8 mouse cellular contexts compared by ENCODE assay signal in the genomic region with DNA sequence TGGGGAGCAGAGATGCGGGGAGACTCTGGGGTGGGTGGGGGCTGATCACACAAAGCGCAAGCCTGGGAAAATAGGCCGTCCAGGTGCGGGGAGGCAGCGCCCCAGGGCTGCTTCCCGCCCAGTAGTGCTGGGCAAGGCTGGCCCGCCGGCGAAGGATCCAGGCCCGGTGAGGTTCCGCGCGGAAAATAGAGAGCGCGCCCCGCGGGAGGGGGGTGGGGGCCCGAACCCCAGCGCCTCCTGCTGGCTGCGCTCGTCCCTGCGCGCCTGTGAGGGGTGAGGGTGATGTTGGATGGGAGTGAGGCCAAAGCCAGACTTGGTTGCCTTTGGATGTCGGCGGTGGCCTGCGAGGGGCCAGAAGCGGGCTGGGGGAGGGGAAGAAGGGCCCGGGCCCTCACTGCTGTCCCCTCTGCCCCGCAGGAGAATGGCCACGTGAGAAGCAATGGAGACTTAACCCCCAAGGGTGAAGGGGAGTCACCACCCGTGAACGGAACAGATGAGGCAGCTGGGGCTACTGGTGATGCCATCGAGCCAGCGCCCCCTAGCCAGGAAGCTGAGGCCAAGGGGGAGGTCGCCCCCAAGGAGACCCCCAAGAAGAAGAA. TPM values are rescaled to one million over a fixed set of nuclear protein-coding genes. Genes with fewer than 3 reads are reported as not detected.
DNase-seq lines count a peak whose midpoint lies in the region; ATAC-seq and TF ChIP-seq lines count a peak whose summit lies in the region.

No protein-coding gene starts in this region.

- no peaks in the 10 kb centered on the region for H3K9me3 ChIP-seq in forebrain, embryonic 13.5 days (replicated peaks)
- H3K9me3 ChIP-seq in hindbrain, embryonic 16.5 days (ENCODE audit: control insufficient read depth, low read length) = no peaks in the 10 kb centered on the region
- no peaks in the 10 kb centered on the region for H3K9me3 ChIP-seq in liver, embryonic 14.5 days (ENCODE audit: control insufficient read depth, low read length)
- no peaks in the 10 kb centered on the region for H3K9me3 ChIP-seq in neural tube, embryonic 12.5 days

- no peaks in the 10 kb centered on the region for H3K27me3 ChIP-seq in forebrain, embryonic 13.5 days
- no peaks in the 10 kb centered on the region for H3K27me3 ChIP-seq in hindbrain, embryonic 16.5 days (replicated peaks; ENCODE audit: control insufficient read depth, insufficient read depth, low read length)
- H3K27me3 ChIP-seq in liver, embryonic 14.5 days (ENCODE audit: control insufficient read depth, insufficient read depth, low read length) = peaks cover 13% of the 10 kb centered on the region
- no peaks in the 10 kb centered on the region for H3K27me3 ChIP-seq in neural tube, embryonic 12.5 days (replicated peaks)
- no peaks in the 10 kb centered on the region for H3K27me3 ChIP-seq in thymus, adult 2 months (ENCODE audit: control insufficient read depth, insufficient read depth, low read length)

- peak overlapping the region; percentile 96 for H3K4me2 ChIP-seq in forebrain, embryonic 13.5 days
- peak overlapping the region; percentile 79 for H3K4me2 ChIP-seq in hindbrain, embryonic 16.5 days (ENCODE audit: low read length)
- peak overlapping the region; percentile 97 for H3K4me2 ChIP-seq in liver, embryonic 14.5 days (ENCODE audit: low read depth)
- H3K4me2 ChIP-seq in neural tube, embryonic 12.5 days (replicated peaks) = peak overlapping the region; percentile 93

- peaks cover 42% of the 10 kb centered on the region for H3K36me3 ChIP-seq in forebrain, embryonic 13.5 days (ENCODE audit: poor library complexity, severe bottlenecking)
- H3K36me3 ChIP-seq in hindbrain, embryonic 16.5 days (ENCODE audit: control insufficient read depth, insufficient read depth, low read length) = peaks cover 11% of the 10 kb centered on the region
- peaks cover 24% of the 10 kb centered on the region for H3K36me3 ChIP-seq in liver, embryonic 14.5 days (replicated peaks; ENCODE audit: control insufficient read depth, insufficient read depth, low read depth)
- H3K36me3 ChIP-seq in neural tube, embryonic 12.5 days = peaks cover 37% of the 10 kb centered on the region
- H3K36me3 ChIP-seq in thymus, adult 2 months (ENCODE audit: control insufficient read depth, insufficient read depth, low read length) = peaks cover 25% of the 10 kb centered on the region

- TF ChIP-seq POLR2A in thymus, adult 2 months (IDR thresholded peaks at IDR 0.05; ENCODE audit: control insufficient read depth, extremely low read depth, insufficient read depth, low read length, poor library complexity) = no peak

- H3K4me1 ChIP-seq in forebrain, embryonic 13.5 days = peaks cover 42% of the 10 kb centered on the region
- peaks cover 23% of the 10 kb centered on the region for H3K4me1 ChIP-seq in hindbrain, embryonic 16.5 days (ENCODE audit: control insufficient read depth, insufficient read depth, low read depth, low read length)
- H3K4me1 ChIP-seq in liver, embryonic 14.5 days (replicated peaks; ENCODE audit: control insufficient read depth in 2 of 2, insufficient read depth in 2 of 2, low read length in 1 of 2) = peaks cover 0 to 5% of the 10 kb centered on the region in 2 experiments; a peak in 1 of 4 replicates
- H3K4me1 ChIP-seq in neural tube, embryonic 12.5 days = peaks cover 47% of the 10 kb centered on the region
- peaks cover 11% of the 10 kb centered on the region; the same call in 1 of the 2 replicates for H3K4me1 ChIP-seq in thymus, adult 2 months (replicated peaks; ENCODE audit: control insufficient read depth, insufficient read depth, low read length)

- H3K9ac ChIP-seq in forebrain, embryonic 13.5 days = peak overlapping the region; percentile 100
- H3K9ac ChIP-seq in hindbrain, embryonic 16.5 days (ENCODE audit: low read depth, low read length) = peak overlapping the region; percentile 100
- H3K9ac ChIP-seq in liver, embryonic 14.5 days (replicated peaks) = peak overlapping the region; percentile 72
- H3K9ac ChIP-seq in neural tube, embryonic 12.5 days = peak overlapping the region; percentile 100

- TF ChIP-seq EP300 in liver, embryonic 14.5 days (IDR thresholded peaks at IDR 0.05; ENCODE audit: low read depth) = no peak

- peak overlapping the region; percentile 97 for H3K27ac ChIP-seq in forebrain, embryonic 13.5 days
- H3K27ac ChIP-seq in hindbrain, embryonic 16.5 days (ENCODE audit: low read depth, low read length) = peak overlapping the region; percentile 98
- H3K27ac ChIP-seq in liver, embryonic 14.5 days = no peak overlapping the region
- H3K27ac ChIP-seq in neural tube, embryonic 12.5 days = peak overlapping the region; percentile 99
- no peak overlapping the region for H3K27ac ChIP-seq in thymus, adult 2 months (ENCODE audit: control insufficient read depth, insufficient read depth, low read length)

- WGBS in forebrain, embryonic 13.5 days = 0% methylated on average over 31 of the region's 35 CpGs
- under 1% methylated on average over 32 of the region's 35 CpGs for WGBS in hindbrain, embryonic 16.5 days
- under 1% methylated on average over 33 of the region's 35 CpGs for WGBS in liver, embryonic 14.5 days (ENCODE audit: insufficient replicate concordance)
- under 1% methylated on average over 35 of the region's 35 CpGs for WGBS in neural tube, embryonic 12.5 days
- WGBS in thymus, adult 2 months = under 1% methylated on average over 33 of the region's 35 CpGs

- peak; percentile 97 for DNase-seq in heart, adult 11 months
- DNase-seq in heart, adult 9 months (ENCODE audit: low spot score in 2 of 2) = no peak
- peak; percentile 87 for DNase-seq in adrenal gland, postnatal 14 days
- peak in 1 of 3 experiments; percentile 35 for DNase-seq in liver, embryonic 14.5 days (ENCODE audit: low read depth in 3 of 3, low spot score in 3 of 3)
- peak; percentile 76 for DNase-seq in thymus, adult 2 months

- peak overlapping the region; percentile 100 for H3K4me3 ChIP-seq in forebrain, embryonic 13.5 days
- peak overlapping the region; percentile 99 for H3K4me3 ChIP-seq in hindbrain, embryonic 16.5 days (ENCODE audit: low read length)
- H3K4me3 ChIP-seq in liver, embryonic 14.5 days (ENCODE audit: insufficient read depth in 1 of 2, low read depth in 2 of 2, low read length in 2 of 2) = peak overlapping the region; percentile 52 to 75
- H3K4me3 ChIP-seq in neural tube, embryonic 12.5 days = peak overlapping the region; percentile 100
- H3K4me3 ChIP-seq in thymus, adult 2 months (ENCODE audit: control insufficient read depth, insufficient read depth, low read length) = peak overlapping the region; percentile 80

- TF ChIP-seq CTCF in liver, embryonic 14.5 days (IDR thresholded peaks at IDR 0.05; ENCODE audit: low read depth) = peak; percentile 86
- TF ChIP-seq CTCF in thymus, adult 2 months (IDR thresholded peaks at IDR 0.05; ENCODE audit: borderline replicate concordance, control insufficient read depth, extremely low read depth, insufficient read depth, low read length, poor library complexity) = peak; percentile 91; the same call in 1 of the 2 replicates

- peak; percentile 63 for ATAC-seq in forebrain, embryonic 13.5 days
- ATAC-seq in hindbrain, embryonic 16.5 days = peak; percentile 46
- peak; percentile 61 for ATAC-seq in liver, embryonic 14.5 days (ENCODE audit: insufficient read depth)
- ATAC-seq in neural tube, embryonic 12.5 days (ENCODE audit: low FRiP score, low read depth) = peak; percentile 41

RNA-seq across cellular contexts. Expression of gene Marcksl1, which starts 1.0 kb away (rescaled TPM):
- 78.9 and 81.4 TPM in 2 replicates for total RNA-seq in adrenal gland, postnatal 14 days (2021)
- polyA plus RNA-seq in forebrain, embryonic 13.5 days (2015; fragmentation: Nextera tagmentation; extraction: Ambion mirVana) = 1,756 and 1,774 TPM in 2 replicates
- polyA plus RNA-seq in hindbrain, embryonic 16.5 days (2015; fragmentation: Nextera tagmentation; extraction: Ambion mirVana) = 1,546 and 1,575 TPM in 2 replicates
- polyA plus RNA-seq in liver, embryonic 14.5 days (2012; rRNA removed) = 30.6 and 34.8 TPM in 2 replicates
- 38.2 and 42.0 TPM in 2 replicates for polyA plus RNA-seq in liver, embryonic 14.5 days (2014; fragmentation: Nextera tagmentation; extraction: Ambion mirVana)
- polyA plus RNA-seq in neural tube, embryonic 12.5 days (2016; fragmentation: Nextera tagmentation; extraction: Ambion mirVana) = 2,122 and 2,278 TPM in 2 replicates
- 152 and 190 TPM in 2 replicates for polyA plus RNA-seq in thymus, adult 2 months (2012; rRNA removed)

RNA-seq across cellular contexts. Expression of gene Fam229a, which starts 23.4 kb away (rescaled TPM):
- total RNA-seq in adrenal gland, postnatal 14 days (2021) = not detected in 2 replicates
- polyA plus RNA-seq in forebrain, embryonic 13.5 days (2015; fragmentation: Nextera tagmentation; extraction: Ambion mirVana) = not detected in 2 replicates
- polyA plus RNA-seq in hindbrain, embryonic 16.5 days (2015; fragmentation: Nextera tagmentation; extraction: Ambion mirVana) = 0.81 and 1.4 TPM in 2 replicates
- polyA plus RNA-seq in liver, embryonic 14.5 days (2012; rRNA removed) = 0.40 and 0.54 TPM in 2 replicates
- 0.37 and 0.44 TPM in 2 replicates for polyA plus RNA-seq in liver, embryonic 14.5 days (2014; fragmentation: Nextera tagmentation; extraction: Ambion mirVana)
- polyA plus RNA-seq in neural tube, embryonic 12.5 days (2016; fragmentation: Nextera tagmentation; extraction: Ambion mirVana) = not detected in 2 replicates
- 0.92 and 1.1 TPM in 2 replicates for polyA plus RNA-seq in thymus, adult 2 months (2012; rRNA removed)

RNA-seq across cellular contexts. Expression of gene Tssk3, which starts 23.6 kb away (rescaled TPM):
- total RNA-seq in adrenal gland, postnatal 14 days (2021) = not detected in 2 replicates
- polyA plus RNA-seq in forebrain, embryonic 13.5 days (2015; fragmentation: Nextera tagmentation; extraction: Ambion mirVana) = not detected in 2 replicates
- polyA plus RNA-seq in hindbrain, embryonic 16.5 days (2015; fragmentation: Nextera tagmentation; extraction: Ambion mirVana) = 0.72 and 0.79 TPM in 2 replicates
- not detected in 2 replicates for polyA plus RNA-seq in liver, embryonic 14.5 days (2012; rRNA removed)
- polyA plus RNA-seq in liver, embryonic 14.5 days (2014; fragmentation: Nextera tagmentation; extraction: Ambion mirVana) = not detected in 2 replicates
- not detected in 2 replicates for polyA plus RNA-seq in neural tube, embryonic 12.5 days (2016; fragmentation: Nextera tagmentation; extraction: Ambion mirVana)
- polyA plus RNA-seq in thymus, adult 2 months (2012; rRNA removed) = not detected in 2 replicates

RNA-seq across cellular contexts. Expression of gene Hdac1, which starts 28.1 kb away (rescaled TPM):
- 55.7 and 59.5 TPM in 2 replicates for total RNA-seq in adrenal gland, postnatal 14 days (2021)
- 189 and 191 TPM in 2 replicates for polyA plus RNA-seq in forebrain, embryonic 13.5 days (2015; fragmentation: Nextera tagmentation; extraction: Ambion mirVana)
- polyA plus RNA-seq in hindbrain, embryonic 16.5 days (2015; fragmentation: Nextera tagmentation; extraction: Ambion mirVana) = 80.5 and 90.0 TPM in 2 replicates
- polyA plus RNA-seq in liver, embryonic 14.5 days (2012; rRNA removed) = 59.4 and 76.5 TPM in 2 replicates
- 107 and 114 TPM in 2 replicates for polyA plus RNA-seq in liver, embryonic 14.5 days (2014; fragmentation: Nextera tagmentation; extraction: Ambion mirVana)
- 179 and 192 TPM in 2 replicates for polyA plus RNA-seq in neural tube, embryonic 12.5 days (2016; fragmentation: Nextera tagmentation; extraction: Ambion mirVana)
- polyA plus RNA-seq in thymus, adult 2 months (2012; rRNA removed) = 198 and 201 TPM in 2 replicates

RNA-seq across cellular contexts. Expression of gene Bsdc1, which starts 53.0 kb away (rescaled TPM):
- total RNA-seq in adrenal gland, postnatal 14 days (2021) = 52.3 and 55.7 TPM in 2 replicates
- 32.8 and 33.6 TPM in 2 replicates for polyA plus RNA-seq in forebrain, embryonic 13.5 days (2015; fragmentation: Nextera tagmentation; extraction: Ambion mirVana)
- 34.6 and 37.4 TPM in 2 replicates for polyA plus RNA-seq in hindbrain, embryonic 16.5 days (2015; fragmentation: Nextera tagmentation; extraction: Ambion mirVana)
- polyA plus RNA-seq in liver, embryonic 14.5 days (2012; rRNA removed) = 30.5 and 34.7 TPM in 2 replicates
- 52.1 and 52.4 TPM in 2 replicates for polyA plus RNA-seq in liver, embryonic 14.5 days (2014; fragmentation: Nextera tagmentation; extraction: Ambion mirVana)
- polyA plus RNA-seq in neural tube, embryonic 12.5 days (2016; fragmentation: Nextera tagmentation; extraction: Ambion mirVana) = 31.9 and 33.1 TPM in 2 replicates
- polyA plus RNA-seq in thymus, adult 2 months (2012; rRNA removed) = 21.5 and 27.1 TPM in 2 replicates

Comparison
In these comparisons a context has a peak if more than half of its experiments do, and no peak if none do; other contexts are left out.
1. DNase-seq: peak in heart, adult 11 months (single experiment), adrenal gland, postnatal 14 days (single experiment) and thymus, adult 2 months (single experiment); none in heart, adult 9 months (0 of 2).
2. H3K27ac ChIP-seq: peak in forebrain, embryonic 13.5 days (single experiment), hindbrain, embryonic 16.5 days (single experiment) and neural tube, embryonic 12.5 days (single experiment); none in liver, embryonic 14.5 days (single experiment) and thymus, adult 2 months (single experiment).
3. Peak in every context shown above with its lines, with median percentiles within 50 percentile points of each other: ATAC-seq, H3K4me2 ChIP-seq, H3K4me3 ChIP-seq and H3K9ac ChIP-seq.